Mouse (Mus musculus) embryonic facial prominence, embryonic 11.5 days (tissue): ENCODE results near the gene Gm21885. TPM values are rescaled to one million over a fixed set of nuclear protein-coding genes. Genes with fewer than 3 reads are reported as not detected.
"Not testable (repeated sequence)": the region's sequence is repeated elsewhere in the genome, so short reads cannot be mapped to it uniquely, and the experiment has no call there.

Experiments used
- ATAC-seq: fragments of 200-750 bp; cut with Nextera tagmentation; replicated peaks from 2 replicates; pipeline ENCODE4 v1.8.0; 2017; ENCODE audit warnings: low read depth; ENCODE audit not compliant: insufficient number of reproducible peaks, low FRiP score, low TSS enrichment
- DNase-seq: peaks from one replicate; pipeline ENCODE4 v3.0.0-alpha.2; 2015; ENCODE audit warnings: low spot score
- H3K27ac ChIP-seq: fragments of 300-500 bp; sonication (generic); replicated peaks from 2 replicates; pipeline ENCODE4 v1.5.1; 2014; ENCODE audit warnings: mild to moderate bottlenecking, low read depth, low read length, control low read depth
- H3K27me3 ChIP-seq: fragments of 300-500 bp; sonication (generic); 2 replicates; pipeline ENCODE4 v1.6.1; 2014; ENCODE audit warnings: mild to moderate bottlenecking, low read length, moderate library complexity, mixed read lengths; ENCODE audit not compliant: control insufficient read depth, insufficient read depth
- H3K36me3 ChIP-seq: fragments of 300-500 bp; sonication (generic); replicated peaks from 2 replicates; pipeline ENCODE4 v1.6.1; 2014; ENCODE audit warnings: low read depth, mild to moderate bottlenecking, low read length, moderate library complexity, mixed read lengths; ENCODE audit not compliant: control insufficient read depth, insufficient read depth
- H3K4me1 ChIP-seq: fragments of 300-500 bp; sonication (generic); 2 replicates; pipeline ENCODE4 v1.6.1; 2014; ENCODE audit warnings: low read length, mixed read lengths; ENCODE audit not compliant: control insufficient read depth, insufficient read depth
- H3K4me2 ChIP-seq: fragments of 300-500 bp; sonication (generic); 2 replicates; pipeline ENCODE4 v1.6.1; 2014; ENCODE audit warnings: low read depth, mild to moderate bottlenecking, control low read depth, low read length, moderate library complexity
- H3K4me3 ChIP-seq: fragments of 300-500 bp; sonication (generic); 2 replicates; pipeline ENCODE4 v1.5.1; 2014; ENCODE audit warnings: low read depth, low read length, control low read depth
- H3K9ac ChIP-seq: fragments of 300-500 bp; sonication (generic); replicated peaks from 2 replicates; pipeline ENCODE4 v1.6.1; 2014; ENCODE audit warnings: mild to moderate bottlenecking, control low read depth, low read length
- H3K9me3 ChIP-seq: fragments of 300-500 bp; sonication (generic); replicated peaks from 2 replicates; pipeline ENCODE4 v1.6.1; 2016; ENCODE audit warnings: mild to moderate bottlenecking, low read length, inconsistent platforms, mixed read lengths; ENCODE audit not compliant: control insufficient read depth
- WGBS: fragments of 180-500 bp; shearing (Covaris S2); extraction: QIAGEN DNeasy Blood & Tissue Kit; methylation state at CpG from one replicate; pipeline ENCODE4 v1.1.7; 2014; 5-methylcytosine and 5-hydroxymethylcytosine counted together
- polyA plus RNA-seq: library from polyadenylated mRNA; unstranded; fragments of >200 nt; fragmentation: Nextera tagmentation; extraction: Ambion mirVana; gene quantifications from 2 replicates; pipeline ENCODE4 v1.2.1, GENCODE M21; 2014

Gene Gm21885
- polyA plus RNA-seq, 1 experiment from 2014 or later = not detected

GRCm38 (mm10) chr11:94259814-94260213 lies 21.9 kb upstream of the Gm21885 start:
- no peak overlapping the region for H3K9ac ChIP-seq
- no peak overlapping the region for H3K4me3 ChIP-seq
- no peak for DNase-seq
- WGBS = 74% methylated on average over 4 of the region's 4 CpGs
- no peaks in the 10 kb centered on the region for H3K9me3 ChIP-seq
- H3K4me2 ChIP-seq = no peak overlapping the region
- no peak for ATAC-seq
- H3K36me3 ChIP-seq = no peaks in the 10 kb centered on the region
- no peaks in the 10 kb centered on the region for H3K27me3 ChIP-seq
- no peak overlapping the region for H3K27ac ChIP-seq
- no peaks in the 10 kb centered on the region for H3K4me1 ChIP-seq

GRCm38 (mm10) chr11:94261585-94262370 lies 19.9 kb upstream of the Gm21885 start:
- Histone ChIP-seq H3K27ac (no peak overlapping the region), H3K27me3 (no peaks in the 10 kb centered on the region), H3K36me3 (no peaks in the 10 kb centered on the region), H3K4me2 (no peak overlapping the region), H3K9me3 (no peaks in the 10 kb centered on the region), H3K4me1 (no peaks in the 10 kb centered on the region), H3K9ac (no peak overlapping the region), H3K4me3 (no peak overlapping the region)
- no peak for DNase-seq
- WGBS = 73% methylated on average over 6 of the region's 6 CpGs
- no peak for ATAC-seq

GRCm38 (mm10) chr11:94265134-94265785 lies 16.4 kb upstream of the Gm21885 start:
- Histone ChIP-seq H3K36me3 (no peaks in the 10 kb centered on the region), H3K9me3 (no peaks in the 10 kb centered on the region), H3K9ac (peak overlapping the region; percentile 39), H3K4me2 (peak overlapping the region; percentile 32), H3K4me1 (no peaks in the 10 kb centered on the region), H3K27me3 (no peaks in the 10 kb centered on the region), H3K27ac (no peak overlapping the region), H3K4me3 (peak overlapping the region; percentile 22)
- DNase-seq (peak; percentile 82), ATAC-seq (peak; percentile 64)
- WGBS = under 1% methylated on average over 18 of the region's 18 CpGs

- not testable (repeated sequence) for H3K27me3 ChIP-seq, H3K27ac ChIP-seq, H3K4me1 ChIP-seq, H3K4me3 ChIP-seq, H3K36me3 ChIP-seq, H3K9ac ChIP-seq, H3K9me3 ChIP-seq, DNase-seq, ATAC-seq, H3K4me2 ChIP-seq
- 75% methylated on average over 3 of the region's 3 CpGs for WGBS
Measured at GRCm38 (mm10) chr11:94266155-94266554, 15.5 kb upstream of the Gm21885 start.

- Histone ChIP-seq H3K9ac (no peak overlapping the region), H3K27me3 (no peaks in the 10 kb centered on the region), H3K27ac (no peak overlapping the region), H3K36me3 (no peaks in the 10 kb centered on the region), H3K4me2 (no peak overlapping the region), H3K4me3 (no peak overlapping the region), H3K4me1 (no peaks in the 10 kb centered on the region), H3K9me3 (no peaks in the 10 kb centered on the region)
- ATAC-seq (no peak), DNase-seq (peak; percentile 65)
Measured at GRCm38 (mm10) chr11:94268761-94269160, 12.9 kb upstream of the Gm21885 start.

GRCm38 (mm10) chr11:94269906-94270305 lies 11.8 kb upstream of the Gm21885 start:
- ATAC-seq (no peak), DNase-seq (no peak)
- H3K27ac ChIP-seq = no peak overlapping the region
- H3K9me3 ChIP-seq = no peaks in the 10 kb centered on the region
- no peak overlapping the region for H3K4me3 ChIP-seq
- no peaks in the 10 kb centered on the region for H3K36me3 ChIP-seq
- H3K4me1 ChIP-seq = no peaks in the 10 kb centered on the region
- no peak overlapping the region for H3K4me2 ChIP-seq
- no peaks in the 10 kb centered on the region for H3K27me3 ChIP-seq
- 91% methylated on average over 7 of the region's 7 CpGs for WGBS
- H3K9ac ChIP-seq = no peak overlapping the region

- Histone ChIP-seq H3K4me2 (no peak overlapping the region), H3K4me1 (no peaks in the 10 kb centered on the region), H3K27me3 (no peaks in the 10 kb centered on the region), H3K9me3 (no peaks in the 10 kb centered on the region), H3K4me3 (no peak overlapping the region), H3K9ac (no peak overlapping the region), H3K27ac (no peak overlapping the region), H3K36me3 (no peaks in the 10 kb centered on the region)
- DNase-seq (no peak), ATAC-seq (no peak)
- WGBS = 90% methylated on average over 2 of the region's 2 CpGs
Measured at GRCm38 (mm10) chr11:94271015-94271414, 10.7 kb upstream of the Gm21885 start.
